Mouse (Mus musculus) embryonic facial prominence, embryonic 12.5 days (tissue): ENCODE measurements around the gene Ackr3. TPM values are rescaled to one million over a fixed set of nuclear protein-coding genes. Genes with fewer than 3 reads are reported as not detected.
A peak's percentile ranks its signal among the peaks of the same experiment; 100 is the strongest.

Source experiments
- ATAC-seq: fragments of 200-750 bp; cut with Nextera tagmentation; 2 replicates; pipeline ENCODE4 v1.8.0; 2017; ENCODE audit not compliant: insufficient number of reproducible peaks, insufficient read depth, low FRiP score, low TSS enrichment
- H3K27ac ChIP-seq: fragments of 300-500 bp; sonication (generic); 2 replicates; pipeline ENCODE4 v1.5.1; 2016; ENCODE audit warnings: mild to moderate bottlenecking
- H3K27me3 ChIP-seq: fragments of 300-500 bp; sonication (generic); 2 replicates; pipeline ENCODE4 v1.6.1; 2016; ENCODE audit warnings: mild to moderate bottlenecking, moderate library complexity
- H3K36me3 ChIP-seq: fragments of 300-500 bp; sonication (generic); 2 replicates; pipeline ENCODE4 v1.6.1; 2016; ENCODE audit warnings: mild to moderate bottlenecking
- H3K4me1 ChIP-seq: fragments of 300-500 bp; sonication (generic); 2 replicates; pipeline ENCODE4 v1.6.1; 2016
- H3K4me2 ChIP-seq: fragments of 300-500 bp; sonication (generic); replicated peaks from 2 replicates; pipeline ENCODE4 v1.6.1; 2016; ENCODE audit warnings: mild to moderate bottlenecking, moderate library complexity
- H3K4me3 ChIP-seq: fragments of 300-500 bp; sonication (generic); 2 replicates; pipeline ENCODE4 v1.5.1; 2016; ENCODE audit warnings: mild to moderate bottlenecking
- H3K9ac ChIP-seq: fragments of 300-500 bp; sonication (generic); 2 replicates; pipeline ENCODE4 v1.6.1; 2016; ENCODE audit warnings: mild to moderate bottlenecking, moderate library complexity
- H3K9me3 ChIP-seq: fragments of 300-500 bp; sonication (generic); 2 replicates; pipeline ENCODE4 v1.6.1; 2016; ENCODE audit warnings: mild to moderate bottlenecking, moderate library complexity
- WGBS: fragments of 180-500 bp; shearing (Covaris S2); methylation state at CpG from one replicate; pipeline ENCODE4 v1.1.7; 2016; 5-methylcytosine and 5-hydroxymethylcytosine counted together
- polyA plus RNA-seq: library from polyadenylated mRNA; unstranded; fragments of >200 nt; fragmentation: Nextera tagmentation; extraction: Ambion mirVana; gene quantifications from 2 replicates; pipeline ENCODE4 v1.2.1, GENCODE M21; 2016

Ackr3 gene
- polyA plus RNA-seq, 1 experiment from 2014 or later: 45.3 TPM

DNA sequence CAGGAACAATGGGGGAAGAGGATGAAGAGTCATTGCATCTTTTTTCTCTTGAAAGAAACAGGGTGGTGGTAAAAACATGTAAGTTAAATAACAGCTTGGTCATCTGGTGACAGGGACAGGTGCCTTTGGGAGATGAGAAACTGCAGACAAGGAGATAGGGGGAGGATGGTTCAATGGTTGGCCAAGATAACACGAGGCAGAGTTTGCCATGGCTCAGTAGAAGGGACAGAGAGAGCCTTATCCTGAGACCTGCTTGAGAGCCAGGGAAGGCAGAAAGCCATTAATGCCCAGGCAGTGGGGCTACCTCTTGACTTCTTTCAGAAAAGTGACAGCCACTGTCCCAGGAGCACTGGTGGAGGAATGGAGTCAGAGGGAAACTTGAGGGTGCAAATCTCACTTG, 43.0 kb downstream of the Ackr3 start:
- no peak overlapping the region for H3K4me2 ChIP-seq
- ATAC-seq: no peak
- no peak overlapping the region for H3K9ac ChIP-seq
- 0 out of 2 replicates have a peak overlapping the region, but pooled peaks have one; percentile 32 for H3K27ac ChIP-seq
- WGBS: 64% methylated on average over 1 of the region's 1 CpGs
- no peaks in the 10 kb centered on the region for H3K9me3 ChIP-seq
- no peaks in the 10 kb centered on the region for H3K36me3 ChIP-seq
- H3K4me3 ChIP-seq: no peak overlapping the region
- no peaks in the 10 kb centered on the region for H3K27me3 ChIP-seq
- peaks cover 20% of the 10 kb centered on the region for H3K4me1 ChIP-seq

DNA sequence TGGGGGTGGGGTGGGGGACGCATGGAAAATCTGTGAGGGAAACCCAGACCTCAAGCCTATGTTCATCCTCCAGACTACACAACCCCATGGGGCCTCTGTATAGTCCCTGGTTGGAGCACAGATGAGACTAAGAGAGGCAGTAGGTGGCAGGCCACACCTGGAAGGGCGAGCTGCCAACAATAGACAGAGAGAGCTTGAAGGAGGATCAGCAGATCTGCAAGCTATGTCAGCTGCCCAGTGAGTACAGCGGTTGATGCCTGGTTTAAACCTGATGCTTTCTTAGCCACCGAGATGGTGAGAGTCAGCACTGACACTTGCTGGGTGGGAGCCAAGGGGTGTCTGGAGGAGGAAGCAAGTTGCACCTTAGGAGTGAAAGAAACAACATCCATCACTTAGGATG, 43.5 kb downstream of the Ackr3 start:
- Histone ChIP-seq H3K36me3 (no peaks in the 10 kb centered on the region), H3K27me3 (no peaks in the 10 kb centered on the region), H3K4me3 (no peak overlapping the region), H3K9me3 (no peaks in the 10 kb centered on the region), H3K4me2 (no peak overlapping the region), H3K4me1 (peaks cover 21% of the 10 kb centered on the region), H3K9ac (no peak overlapping the region), H3K27ac (peak overlapping the region; percentile 32; the same call in 1 of the 2 replicates)
- WGBS: 90% methylated on average over 4 of the region's 4 CpGs
- ATAC-seq: no peak

DNA sequence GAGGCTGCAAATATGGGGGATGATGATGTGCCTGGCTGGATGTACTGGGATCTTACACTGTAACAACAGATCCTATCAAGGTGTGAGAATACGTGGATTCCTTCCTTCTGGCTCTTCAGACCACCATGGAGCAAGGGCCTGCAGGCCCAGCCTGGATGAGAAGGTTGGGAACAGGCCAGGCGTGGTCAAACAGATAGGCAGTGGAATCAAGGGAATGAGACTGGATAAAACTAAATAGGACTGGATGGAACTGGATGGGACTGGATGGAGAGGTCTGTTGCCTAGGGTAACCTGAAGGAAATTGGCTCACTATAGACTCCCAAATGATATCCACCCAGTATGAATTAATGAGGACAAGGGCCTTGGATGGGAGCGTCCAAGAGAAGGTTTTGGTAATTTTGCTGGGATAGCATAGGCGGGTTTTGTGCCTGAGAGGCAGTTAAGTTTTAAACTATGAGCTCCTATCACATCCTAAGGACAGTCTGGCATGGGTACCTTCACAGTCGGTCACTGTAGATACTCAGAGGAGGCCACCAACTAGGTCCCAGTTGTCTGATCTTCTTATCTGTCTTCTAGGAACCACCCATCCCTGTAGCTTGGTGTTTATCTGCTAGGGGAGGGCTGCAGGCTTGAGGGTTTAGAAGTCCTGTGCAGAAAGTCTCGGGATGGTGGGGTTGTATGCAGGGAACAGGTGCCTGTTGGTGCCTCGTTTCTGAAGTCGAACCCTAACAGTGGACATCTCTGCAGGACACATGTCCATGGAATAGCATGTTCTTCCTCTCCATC, 44.2 kb downstream of the Ackr3 start:
- 95% methylated on average over 8 of the region's 8 CpGs for WGBS
- Histone ChIP-seq H3K27ac (no peak overlapping the region), H3K4me1 (peaks cover 21% of the 10 kb centered on the region)

DNA sequence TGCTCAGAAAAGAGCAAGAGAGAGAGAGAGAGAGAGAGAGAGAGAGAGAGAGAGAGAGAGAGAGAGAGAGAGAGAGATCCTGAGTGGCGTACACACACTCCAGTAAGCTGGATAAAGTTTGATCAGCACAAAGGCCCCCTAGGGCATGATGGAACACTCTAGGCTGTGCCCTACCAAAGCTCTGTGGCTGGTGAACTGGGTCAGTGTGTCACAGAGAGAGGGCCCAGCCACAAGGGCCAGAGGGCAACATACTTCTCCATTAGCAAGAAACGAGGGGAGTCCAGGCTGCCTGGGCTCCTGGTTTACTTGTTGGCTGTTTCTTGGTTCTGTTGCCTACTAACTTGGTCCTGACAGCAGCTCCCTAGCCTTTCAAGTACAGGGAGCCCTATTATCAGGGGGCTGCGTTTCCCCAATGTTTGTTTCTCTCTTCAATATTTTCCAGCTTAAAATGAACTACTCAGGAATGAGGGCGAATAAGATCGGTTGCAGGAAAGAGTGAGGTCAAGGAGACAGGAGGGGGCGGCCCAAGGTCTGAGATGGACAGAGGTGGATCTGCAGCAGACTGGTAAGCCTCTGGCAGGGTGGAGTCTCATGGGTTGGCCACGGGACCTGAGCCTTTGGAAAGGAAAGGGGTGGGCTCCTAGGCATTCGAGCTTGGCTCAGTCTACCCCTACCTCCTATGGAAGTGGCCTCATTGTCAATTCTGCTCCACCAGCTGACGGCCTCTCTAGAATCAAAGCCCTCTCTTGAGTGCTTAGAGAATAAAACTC, 45.4 kb downstream of the Ackr3 start:
- Histone ChIP-seq H3K9me3 (no peaks in the 10 kb centered on the region), H3K4me3 (no peak overlapping the region), H3K9ac (no peak overlapping the region), H3K27ac (no peak overlapping the region), H3K36me3 (no peaks in the 10 kb centered on the region), H3K4me1 (peaks cover 21% of the 10 kb centered on the region), H3K4me2 (no peak overlapping the region), H3K27me3 (no peaks in the 10 kb centered on the region)
- WGBS: 72% methylated on average over 9 of the region's 9 CpGs
- no peak for ATAC-seq

More for the DNA sequence above, 44.2 kb downstream of the Ackr3 start:
- Histone ChIP-seq H3K36me3 (no peaks in the 10 kb centered on the region), H3K27me3 (no peaks in the 10 kb centered on the region), H3K9ac (no peak overlapping the region), H3K4me3 (no peak overlapping the region), H3K9me3 (no peaks in the 10 kb centered on the region), H3K4me2 (no peak overlapping the region)
- no peak for ATAC-seq

DNA sequence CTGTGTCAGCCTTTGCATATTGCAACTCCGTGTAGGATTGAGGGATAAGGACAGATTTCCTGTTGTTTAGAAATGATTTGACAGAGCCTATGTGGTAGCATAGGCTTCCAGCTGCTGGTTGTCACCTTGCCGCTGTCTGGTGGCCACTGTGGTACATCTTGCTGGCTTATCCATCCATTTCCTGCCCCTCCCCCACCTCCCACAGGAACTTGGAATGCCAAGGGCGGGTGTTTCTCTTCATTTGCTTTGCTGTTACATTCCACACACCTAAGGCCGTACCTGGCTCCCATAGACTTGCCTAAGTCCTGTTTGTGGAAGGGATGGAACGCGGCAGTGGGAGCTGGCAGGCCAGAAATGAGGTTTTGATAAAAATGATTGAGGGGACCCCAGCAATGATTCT, 46.6 kb downstream of the Ackr3 start:
- no peak for ATAC-seq

DNA sequence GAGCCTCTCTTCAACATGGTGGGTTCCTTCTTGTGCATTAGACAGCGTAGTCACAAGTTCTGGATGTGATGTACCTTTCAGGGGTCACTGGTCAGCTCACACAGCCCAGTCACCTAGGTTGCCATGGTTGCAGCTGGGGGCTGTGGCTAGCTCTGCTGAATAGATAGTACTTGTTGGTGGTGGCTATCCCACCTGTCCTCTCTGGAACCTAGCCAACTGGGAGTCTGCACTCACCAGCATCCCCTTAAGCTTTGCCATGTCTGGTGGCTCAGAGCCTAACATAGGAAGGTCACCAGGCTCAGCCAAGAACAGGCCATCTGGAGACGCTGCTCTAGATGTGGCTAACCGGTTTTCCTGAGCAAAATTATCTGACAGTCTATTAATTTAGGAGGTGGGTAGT, 47.4 kb downstream of the Ackr3 start:
- ATAC-seq: no peak
- H3K9ac ChIP-seq: no peak overlapping the region; the same call in 1 of the 2 replicates
- 46% methylated on average over 3 of the region's 3 CpGs for WGBS
- H3K9me3 ChIP-seq: no peaks in the 10 kb centered on the region
- H3K27me3 ChIP-seq: no peaks in the 10 kb centered on the region
- H3K36me3 ChIP-seq: no peaks in the 10 kb centered on the region
- H3K4me3 ChIP-seq: no peak overlapping the region
- H3K4me2 ChIP-seq: no peak overlapping the region
- peaks cover 21% of the 10 kb centered on the region for H3K4me1 ChIP-seq
- 0 out of 2 replicates have a peak overlapping the region, but pooled peaks have one; percentile 23 for H3K27ac ChIP-seq

More for the DNA sequence above, 46.6 kb downstream of the Ackr3 start:
- Histone ChIP-seq H3K9me3 (no peaks in the 10 kb centered on the region), H3K36me3 (no peaks in the 10 kb centered on the region), H3K27ac (0 out of 2 replicates have a peak overlapping the region, but pooled peaks have one; percentile 23), H3K9ac (no peak overlapping the region), H3K27me3 (no peaks in the 10 kb centered on the region), H3K4me2 (no peak overlapping the region), H3K4me3 (no peak overlapping the region), H3K4me1 (peaks cover 21% of the 10 kb centered on the region)
- WGBS: 74% methylated on average over 6 of the region's 6 CpGs

DNA sequence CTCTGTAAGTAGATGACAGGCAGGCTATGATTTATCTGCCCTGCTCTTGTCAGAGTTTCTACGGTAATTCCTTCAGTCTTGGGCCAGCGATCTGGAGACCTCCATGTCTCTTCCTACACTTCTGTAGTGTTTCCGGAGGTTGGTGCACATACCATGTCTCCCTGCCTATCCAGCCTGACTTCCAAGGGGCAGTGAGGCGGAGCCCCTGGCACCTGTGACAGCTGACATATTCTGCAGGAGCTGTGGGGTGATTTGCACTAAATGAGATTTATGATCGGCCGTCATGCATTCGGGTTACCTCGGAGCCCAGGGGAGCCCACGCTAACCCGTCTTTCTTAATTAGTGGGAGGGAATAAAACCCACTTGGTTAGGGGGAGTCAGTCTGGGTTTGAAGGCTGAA, 49.7 kb downstream of the Ackr3 start:
- Histone ChIP-seq H3K9me3 (no peaks in the 10 kb centered on the region), H3K27ac (0 out of 2 replicates have a peak overlapping the region, but pooled peaks have one; percentile 2), H3K27me3 (no peaks in the 10 kb centered on the region), H3K4me2 (no peak overlapping the region), H3K4me1 (peaks cover 22% of the 10 kb centered on the region), H3K36me3 (no peaks in the 10 kb centered on the region), H3K9ac (no peak overlapping the region), H3K4me3 (no peak overlapping the region)
- no peak for ATAC-seq
- WGBS: 83% methylated on average over 10 of the region's 10 CpGs

DNA sequence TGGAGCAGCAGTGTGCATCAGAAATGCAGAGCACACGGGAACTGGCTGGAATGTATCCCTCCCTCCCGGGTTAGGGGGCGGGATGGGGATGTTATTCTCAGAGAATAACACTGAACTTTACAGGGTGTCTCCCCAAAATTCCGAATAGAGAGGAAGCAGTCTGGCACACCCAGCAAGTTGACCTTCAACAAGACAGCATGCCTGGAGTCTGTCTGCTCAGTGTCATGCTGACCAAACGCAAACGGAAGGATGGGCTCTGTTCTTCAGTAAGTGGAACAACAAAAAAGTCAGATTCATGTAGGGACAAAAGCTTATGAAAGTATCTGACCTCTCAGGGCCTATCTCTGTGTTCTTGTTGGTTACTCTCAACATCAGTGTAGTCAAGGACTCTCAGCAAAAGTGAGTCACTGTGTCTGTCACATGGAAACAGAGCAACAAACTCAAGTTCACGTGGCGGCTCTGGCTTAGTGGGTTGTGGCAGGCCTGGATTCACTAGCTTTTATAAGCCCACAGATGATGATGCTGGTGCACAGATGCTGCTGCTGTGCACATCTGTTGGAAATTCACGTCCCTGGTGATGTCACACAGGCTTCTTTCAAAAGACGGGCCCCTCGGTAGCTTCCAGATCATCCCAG, 54.6 kb downstream of the Ackr3 start:
- H3K9ac ChIP-seq: no peak overlapping the region
- H3K36me3 ChIP-seq: no peaks in the 10 kb centered on the region
- no peak for ATAC-seq
- peaks cover 8% of the 10 kb centered on the region for H3K4me1 ChIP-seq
- whole genome bisulfite sequencing: 75% methylated on average over 11 of the region's 11 CpGs
- H3K27me3 ChIP-seq: no peaks in the 10 kb centered on the region
- H3K27ac ChIP-seq: no peak overlapping the region
- H3K4me2 ChIP-seq: no peak overlapping the region
- H3K4me3 ChIP-seq: no peak overlapping the region
- no peaks in the 10 kb centered on the region for H3K9me3 ChIP-seq

DNA sequence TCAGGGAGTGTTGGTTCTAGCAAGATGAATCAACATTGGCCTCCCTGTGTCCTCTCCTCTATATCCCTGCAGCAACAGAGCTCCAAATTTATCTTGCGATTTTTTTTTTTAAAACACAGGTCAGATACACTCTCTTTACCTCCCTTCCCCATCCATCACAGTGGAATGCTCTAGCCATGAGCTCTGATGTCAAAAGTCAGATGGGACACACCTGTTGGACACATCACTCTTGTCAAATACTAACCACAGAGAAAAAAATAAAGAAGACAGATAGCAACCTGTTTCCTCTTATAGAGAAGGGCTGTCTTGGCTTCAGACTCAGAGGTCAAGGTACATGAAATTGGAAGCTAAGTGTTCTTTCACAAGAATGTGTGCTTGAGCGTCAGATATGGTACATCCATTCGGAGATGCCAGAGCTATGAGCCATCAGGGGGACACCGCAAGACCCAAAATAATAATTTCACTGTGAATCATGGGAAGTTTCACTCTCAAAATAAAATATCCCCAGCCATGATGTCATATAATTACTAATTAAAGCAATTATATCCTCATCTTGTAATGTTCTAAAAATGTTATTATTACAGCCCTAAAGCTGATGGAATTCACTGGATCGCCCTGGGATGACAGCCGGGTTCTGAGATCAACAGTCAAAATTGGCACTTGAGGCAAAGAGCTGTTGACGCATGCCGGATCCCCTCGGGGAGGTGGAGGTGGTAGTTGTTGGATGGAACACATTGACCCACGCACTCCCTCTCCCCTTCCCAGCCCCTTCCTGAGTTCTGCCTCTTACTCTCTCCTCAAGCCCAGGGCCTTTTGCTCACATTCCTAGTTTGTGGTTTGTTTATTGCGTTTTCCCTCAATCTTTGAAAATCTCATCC, 57.2 kb downstream of the Ackr3 start:
- Histone ChIP-seq H3K9me3 (no peaks in the 10 kb centered on the region), H3K9ac (no peak overlapping the region), H3K4me1 (peaks cover 8% of the 10 kb centered on the region), H3K27me3 (no peaks in the 10 kb centered on the region), H3K4me3 (no peak overlapping the region), H3K36me3 (no peaks in the 10 kb centered on the region), H3K4me2 (no peak overlapping the region), H3K27ac (no peak overlapping the region)
- WGBS: 81% methylated on average over 11 of the region's 11 CpGs
- no peak for ATAC-seq

DNA sequence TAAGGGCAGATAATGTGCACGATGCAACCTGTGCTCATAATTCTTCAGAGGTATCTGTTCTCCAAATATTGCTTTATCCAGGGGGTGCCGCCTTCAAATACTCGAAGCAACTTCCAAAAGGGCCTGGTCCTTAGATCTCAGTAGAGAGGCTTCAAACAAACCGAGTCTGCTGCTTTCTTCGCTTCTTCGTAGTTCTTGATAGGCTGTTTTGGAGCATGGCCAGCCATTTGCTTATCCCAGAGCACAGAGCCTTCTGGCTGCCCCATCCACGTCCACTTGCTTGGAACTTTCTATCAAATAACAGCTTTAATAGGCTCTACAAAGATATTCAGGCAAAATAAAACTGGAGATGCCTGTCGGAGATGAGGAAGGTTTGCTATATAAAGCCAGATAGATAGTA, 58.6 kb downstream of the Ackr3 start:
- H3K36me3 ChIP-seq: no peaks in the 10 kb centered on the region
- no peak overlapping the region for H3K27ac ChIP-seq
- no peak overlapping the region for H3K4me2 ChIP-seq
- H3K4me3 ChIP-seq: no peak overlapping the region
- no peaks in the 10 kb centered on the region for H3K9me3 ChIP-seq
- no peak for ATAC-seq
- 0 out of 2 replicates have a peak, but pooled peaks cover 3% of the 10 kb centered on the region for H3K27me3 ChIP-seq
- H3K9ac ChIP-seq: no peak overlapping the region
- 83% methylated on average over 8 of the region's 8 CpGs for WGBS
- peaks cover 8% of the 10 kb centered on the region for H3K4me1 ChIP-seq
